Mouse (Mus musculus) lung, postnatal 0 days (tissue): ENCODE results near the gene Coro2b.

Experiments
- CTCF ChIP-seq: IDR thresholded peaks from 2 replicates; pipeline ENCODE4 v1.5.1; 2016; ENCODE audit warnings: antibody characterized with exemption, mild to moderate bottlenecking
- EP300 ChIP-seq: IDR thresholded peaks from 2 replicates; pipeline ENCODE4 v1.6.1; 2016; ENCODE audit warnings: antibody characterized with exemption, mild to moderate bottlenecking, control low read depth

DNA sequence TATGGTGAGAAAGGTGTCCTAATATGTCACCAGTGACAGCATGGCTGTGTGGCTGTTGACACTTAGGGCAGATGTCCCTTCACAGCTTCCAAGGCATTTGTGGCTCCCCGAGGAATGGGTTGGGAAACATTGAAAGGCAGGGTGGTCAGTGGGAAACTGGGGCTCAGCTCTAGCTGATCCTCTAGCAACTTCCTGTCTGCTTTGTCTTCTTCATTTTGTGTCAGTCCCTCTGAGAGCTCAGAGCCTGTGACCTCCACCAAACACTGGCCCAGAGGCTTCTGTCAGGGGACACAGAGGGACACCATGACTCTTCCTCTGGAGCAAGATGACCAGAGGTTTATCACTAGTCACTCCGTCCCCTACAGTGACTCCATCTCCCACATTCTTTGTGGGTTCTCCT lies 2.7 kb downstream of the Coro2b start:
- no peak for TF ChIP-seq CTCF
- no peak for TF ChIP-seq EP300
